Mouse (Mus musculus): ENCODE measurements around the gene D13Ertd608e. TPM values are rescaled to one million over a fixed set of nuclear protein-coding genes. Genes with fewer than 3 reads are reported as not detected.
"Not testable (repeated sequence)": the region's sequence is repeated elsewhere in the genome, so short reads cannot be mapped to it uniquely, and the experiment has no call there.

Gene D13Ertd608e
- polyA plus RNA-seq, 1 experiment from 2014 or later, result not detected

GRCm38 (mm10) chr13:119810031-119810430, 25.8 kb upstream of the D13Ertd608e start:
- WGBS, result 64% methylated on average over 8 of the region's 9 CpGs
- ATAC-seq (ENCODE audit: low read depth), result no peak

GRCm38 (mm10) chr13:119816798-119817197, 19.0 kb upstream of the D13Ertd608e start:
- H3K27ac ChIP-seq (replicated peaks; ENCODE audit: low read depth, low read length), result no peak overlapping the region
- DNase-seq (ENCODE audit: low spot score) (no peak), ATAC-seq (ENCODE audit: low read depth) (no peak)
- H3K27me3 ChIP-seq (replicated peaks; ENCODE audit: control insufficient read depth, insufficient read depth, low read length), result no peaks in the 10 kb centered on the region
- H3K36me3 ChIP-seq (ENCODE audit: control insufficient read depth, insufficient read depth, low read length), result no peaks in the 10 kb centered on the region
- H3K9ac ChIP-seq (ENCODE audit: low read depth, low read length), result no peak overlapping the region
- no peaks in the 10 kb centered on the region for H3K9me3 ChIP-seq (ENCODE audit: control insufficient read depth, low read length)
- no peak overlapping the region for H3K4me3 ChIP-seq (ENCODE audit: low read depth, low read length)
- no peaks in the 10 kb centered on the region for H3K4me1 ChIP-seq (ENCODE audit: control insufficient read depth, insufficient read depth, low read length)
- no peak overlapping the region for H3K4me2 ChIP-seq (ENCODE audit: low read depth, low read length)
- WGBS, result 50% methylated on average over 8 of the region's 8 CpGs

More at GRCm38 (mm10) chr13:119810031-119810430, 25.8 kb upstream of the D13Ertd608e start:
- Histone ChIP-seq H3K27me3 (replicated peaks; ENCODE audit: control insufficient read depth, insufficient read depth, low read length) (no peaks in the 10 kb centered on the region), H3K4me1 (ENCODE audit: control insufficient read depth, insufficient read depth, low read length) (no peaks in the 10 kb centered on the region), H3K36me3 (ENCODE audit: control insufficient read depth, insufficient read depth, low read length) (no peaks in the 10 kb centered on the region), H3K27ac (replicated peaks; ENCODE audit: low read depth, low read length) (no peak overlapping the region), H3K4me3 (ENCODE audit: low read depth, low read length) (no peak overlapping the region), H3K4me2 (ENCODE audit: low read depth, low read length) (no peak overlapping the region), H3K9ac (ENCODE audit: low read depth, low read length) (no peak overlapping the region), H3K9me3 (ENCODE audit: control insufficient read depth, low read length) (no peaks in the 10 kb centered on the region)
- peak; percentile 28 for DNase-seq (ENCODE audit: low spot score)

GRCm38 (mm10) chr13:119817579-119818206, 18.1 kb upstream of the D13Ertd608e start:
- H3K9me3 ChIP-seq (ENCODE audit: control insufficient read depth, low read length), result no peaks in the 10 kb centered on the region

GRCm38 (mm10) chr13:119830116-119830515, 5.7 kb upstream of the D13Ertd608e start, which contains the start of gene AF067063:
AF067063 (minus strand) TSS chr13:119830216.
- not testable (repeated sequence) for H3K4me3 ChIP-seq (ENCODE audit: low read depth, low read length); H3K27ac ChIP-seq (replicated peaks; ENCODE audit: low read depth, low read length); H3K4me1 ChIP-seq (ENCODE audit: control insufficient read depth, insufficient read depth, low read length); H3K27me3 ChIP-seq (replicated peaks; ENCODE audit: control insufficient read depth, insufficient read depth, low read length); ATAC-seq (ENCODE audit: low read depth); H3K9me3 ChIP-seq (ENCODE audit: control insufficient read depth, low read length); H3K4me2 ChIP-seq (ENCODE audit: low read depth, low read length); H3K36me3 ChIP-seq (ENCODE audit: control insufficient read depth, insufficient read depth, low read length); H3K9ac ChIP-seq (ENCODE audit: low read depth, low read length); DNase-seq (ENCODE audit: low spot score)

More at GRCm38 (mm10) chr13:119817579-119818206, 18.1 kb upstream of the D13Ertd608e start:
- H3K9ac ChIP-seq (ENCODE audit: low read depth, low read length), result no peak overlapping the region
- ATAC-seq (ENCODE audit: low read depth) (no peak), DNase-seq (ENCODE audit: low spot score) (no peak)
- H3K4me2 ChIP-seq (ENCODE audit: low read depth, low read length), result no peak overlapping the region
- no peaks in the 10 kb centered on the region for H3K36me3 ChIP-seq (ENCODE audit: control insufficient read depth, insufficient read depth, low read length)
- no peak overlapping the region for H3K27ac ChIP-seq (replicated peaks; ENCODE audit: low read depth, low read length)
- no peak overlapping the region for H3K4me3 ChIP-seq (ENCODE audit: low read depth, low read length)
- H3K4me1 ChIP-seq (ENCODE audit: control insufficient read depth, insufficient read depth, low read length), result no peaks in the 10 kb centered on the region
- H3K27me3 ChIP-seq (replicated peaks; ENCODE audit: control insufficient read depth, insufficient read depth, low read length), result no peaks in the 10 kb centered on the region
- WGBS, result 29% methylated on average over 2 of the region's 2 CpGs

- not testable (repeated sequence) for H3K27ac ChIP-seq (replicated peaks; ENCODE audit: low read depth, low read length); H3K27me3 ChIP-seq (replicated peaks; ENCODE audit: control insufficient read depth, insufficient read depth, low read length); H3K36me3 ChIP-seq (ENCODE audit: control insufficient read depth, insufficient read depth, low read length); H3K9me3 ChIP-seq (ENCODE audit: control insufficient read depth, low read length); H3K9ac ChIP-seq (ENCODE audit: low read depth, low read length); H3K4me1 ChIP-seq (ENCODE audit: control insufficient read depth, insufficient read depth, low read length)
- peak overlapping the region; percentile 40 for H3K4me2 ChIP-seq (ENCODE audit: low read depth, low read length)
- DNase-seq (ENCODE audit: low spot score), result peak; percentile 32
- peak; percentile 84 for ATAC-seq (ENCODE audit: low read depth)
- WGBS, result 20% methylated on average over 14 of the region's 23 CpGs
- peak overlapping the region; percentile 18 for H3K4me3 ChIP-seq (ENCODE audit: low read depth, low read length)
Measured at GRCm38 (mm10) chr13:119836324-119836811, 562 bp downstream of the D13Ertd608e start.

- not testable (repeated sequence) for H3K4me2 ChIP-seq (ENCODE audit: low read depth, low read length); H3K4me1 ChIP-seq (ENCODE audit: control insufficient read depth, insufficient read depth, low read length); DNase-seq (ENCODE audit: low spot score); ATAC-seq (ENCODE audit: low read depth); H3K27me3 ChIP-seq (replicated peaks; ENCODE audit: control insufficient read depth, insufficient read depth, low read length); H3K27ac ChIP-seq (replicated peaks; ENCODE audit: low read depth, low read length); H3K9ac ChIP-seq (ENCODE audit: low read depth, low read length); H3K36me3 ChIP-seq (ENCODE audit: control insufficient read depth, insufficient read depth, low read length); H3K9me3 ChIP-seq (ENCODE audit: control insufficient read depth, low read length); H3K4me3 ChIP-seq (ENCODE audit: low read depth, low read length)
- 14% methylated on average over 14 of the region's 23 CpGs for WGBS
Measured at GRCm38 (mm10) chr13:119837719-119838337, 2.0 kb downstream of the D13Ertd608e start.

- not testable (repeated sequence) for ATAC-seq (ENCODE audit: low read depth); H3K27ac ChIP-seq (replicated peaks; ENCODE audit: low read depth, low read length); H3K36me3 ChIP-seq (ENCODE audit: control insufficient read depth, insufficient read depth, low read length); H3K4me2 ChIP-seq (ENCODE audit: low read depth, low read length); DNase-seq (ENCODE audit: low spot score); H3K4me3 ChIP-seq (ENCODE audit: low read depth, low read length); H3K4me1 ChIP-seq (ENCODE audit: control insufficient read depth, insufficient read depth, low read length); H3K9me3 ChIP-seq (ENCODE audit: control insufficient read depth, low read length); H3K27me3 ChIP-seq (replicated peaks; ENCODE audit: control insufficient read depth, insufficient read depth, low read length); H3K9ac ChIP-seq (ENCODE audit: low read depth, low read length)
- 21% methylated on average over 6 of the region's 6 CpGs for WGBS
Measured at GRCm38 (mm10) chr13:119839982-119840381, 4.2 kb downstream of the D13Ertd608e start.

GRCm38 (mm10) chr13:119862399-119862798, 26.6 kb downstream of the D13Ertd608e start:
- not testable (repeated sequence) for H3K4me2 ChIP-seq (ENCODE audit: low read depth, low read length); H3K4me3 ChIP-seq (ENCODE audit: low read depth, low read length); H3K27ac ChIP-seq (replicated peaks; ENCODE audit: low read depth, low read length); H3K9ac ChIP-seq (ENCODE audit: low read depth, low read length); H3K4me1 ChIP-seq (ENCODE audit: control insufficient read depth, insufficient read depth, low read length); ATAC-seq (ENCODE audit: low read depth); DNase-seq (ENCODE audit: low spot score); H3K36me3 ChIP-seq (ENCODE audit: control insufficient read depth, insufficient read depth, low read length); H3K27me3 ChIP-seq (replicated peaks; ENCODE audit: control insufficient read depth, insufficient read depth, low read length); H3K9me3 ChIP-seq (ENCODE audit: control insufficient read depth, low read length)
- no CpG with 5 or more reads among the region's 6 CpGs for WGBS
